Mouse (Mus musculus) liver, adult 2 months (tissue): ENCODE measurements at regions not wholly inside any gene's neighbourhood (a gene's known extent, or its start where the extent isn't known, plus 50 kb on each side); places are given as distances from the start of the nearest gene placed in this dataset.

ENCODE experiments used
- CTCF ChIP-seq: fragments of 200-500 bp; IDR thresholded peaks from 2 replicates; pipeline ENCODE4 v1.5.1; 2011; ENCODE audit warnings: low read depth, low read length, control low read depth
- POLR2A ChIP-seq: fragments of 200-500 bp; IDR thresholded peaks from 2 replicates; pipeline ENCODE4 v1.6.1; 2011; ENCODE audit warnings: low read length, control low read depth; ENCODE audit not compliant: insufficient read depth; ENCODE audit errors: extremely low read depth

DNA sequence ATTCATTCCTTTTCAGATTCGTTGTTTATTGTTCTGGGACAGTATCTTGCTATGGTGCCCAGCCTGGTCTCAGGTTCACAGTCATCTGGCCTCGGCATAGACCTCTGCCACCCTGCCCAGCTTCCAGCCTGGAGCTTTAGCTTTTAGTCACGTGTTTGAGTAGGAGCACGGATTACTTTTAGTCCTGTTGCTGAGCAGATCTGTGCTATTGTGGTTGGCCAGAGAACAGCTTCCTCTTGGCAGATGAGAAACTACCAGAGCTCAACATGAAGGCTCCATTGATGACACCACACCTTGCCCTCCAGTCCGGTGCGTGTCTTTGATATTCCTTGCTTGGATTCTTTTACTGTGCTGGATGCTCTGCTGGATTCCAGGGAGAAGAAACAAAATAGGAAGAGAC, 54.5 kb upstream of the Etaa1 start:
- TF ChIP-seq POLR2A: no peak
- no peak for TF ChIP-seq CTCF
